Mouse (Mus musculus) hindbrain, postnatal 0 days (tissue): Measurements from ENCODE around the gene Egflam. TPM values are rescaled to one million over a fixed set of nuclear protein-coding genes. Genes with fewer than 3 reads are reported as not detected.
A peak's percentile ranks its signal among the peaks of the same experiment; 100 is the strongest.

ENCODE experiments used
- ATAC-seq: fragments of 200-750 bp; cut with Nextera tagmentation; 2 replicates; pipeline ENCODE4 v1.8.0; 2017; ENCODE audit warnings: mild to moderate bottlenecking, moderate TSS enrichment, moderate library complexity
- DNase-seq: peaks from one replicate; pipeline ENCODE4 v3.0.0-alpha.2; 2015; ENCODE audit warnings: low spot score
- H3K27ac ChIP-seq: fragments of 300-500 bp; sonication (generic); 2 replicates; pipeline ENCODE4 v1.5.1; 2014; ENCODE audit warnings: mild to moderate bottlenecking
- H3K27me3 ChIP-seq: fragments of 300-500 bp; sonication (generic); 2 replicates; pipeline ENCODE4 v1.6.1; 2014; ENCODE audit warnings: low read length, mixed read lengths; ENCODE audit not compliant: insufficient read depth
- H3K36me3 ChIP-seq: fragments of 300-500 bp; sonication (generic); 2 replicates; pipeline ENCODE4 v1.6.1; 2014; ENCODE audit warnings: low read length, mixed read lengths; ENCODE audit not compliant: insufficient read depth
- H3K4me1 ChIP-seq: fragments of 300-500 bp; sonication (generic); 2 replicates; pipeline ENCODE4 v1.6.1; 2014; ENCODE audit warnings: antibody characterized with exemption, low read length, mixed read lengths; ENCODE audit not compliant: insufficient read depth
- H3K4me2 ChIP-seq: fragments of 300-500 bp; sonication (generic); 2 replicates; pipeline ENCODE4 v1.6.1; 2014; ENCODE audit warnings: low read depth, mild to moderate bottlenecking, low read length, moderate library complexity, mixed read lengths
- H3K4me3 ChIP-seq: fragments of 300-500 bp; sonication (generic); 2 replicates; pipeline ENCODE4 v1.5.1; 2014; ENCODE audit warnings: low read length
- H3K9ac ChIP-seq: fragments of 300-500 bp; sonication (generic); replicated peaks from 2 replicates; pipeline ENCODE4 v1.6.1; 2014; ENCODE audit warnings: mild to moderate bottlenecking, low read length, moderate library complexity, mixed read lengths
- H3K9me3 ChIP-seq: fragments of 300-500 bp; sonication (generic); 2 replicates; pipeline ENCODE4 v1.6.1; 2016; ENCODE audit warnings: low read length, mixed read lengths
- CTCF ChIP-seq: IDR thresholded peaks from 2 replicates; pipeline ENCODE4 v1.5.1; 2016; ENCODE audit warnings: antibody characterized with exemption, control low read depth, low read depth
- WGBS: fragments of 180-500 bp; shearing (Covaris S2); extraction: QIAGEN DNeasy Blood & Tissue Kit; methylation state at CpG from one replicate; pipeline ENCODE4 v1.1.7; 2014; 5-methylcytosine and 5-hydroxymethylcytosine counted together
- polyA plus RNA-seq: library from polyadenylated mRNA; unstranded; fragments of >200 nt; fragmentation: Nextera tagmentation; extraction: Ambion mirVana; gene quantifications from 2 replicates; pipeline ENCODE4 v1.2.1, GENCODE M21; 2015
- total RNA-seq: library from RNA; depleted of rRNA; stranded (reverse); fragments of >200 nt; gene quantifications from 2 replicates; pipeline ENCODE4 v1.2.3, GENCODE M21; 2014

Egflam gene
- total and polyA plus RNA-seq, 2 experiments from 2014 or later: 5.9 to 8.5 TPM

DNA sequence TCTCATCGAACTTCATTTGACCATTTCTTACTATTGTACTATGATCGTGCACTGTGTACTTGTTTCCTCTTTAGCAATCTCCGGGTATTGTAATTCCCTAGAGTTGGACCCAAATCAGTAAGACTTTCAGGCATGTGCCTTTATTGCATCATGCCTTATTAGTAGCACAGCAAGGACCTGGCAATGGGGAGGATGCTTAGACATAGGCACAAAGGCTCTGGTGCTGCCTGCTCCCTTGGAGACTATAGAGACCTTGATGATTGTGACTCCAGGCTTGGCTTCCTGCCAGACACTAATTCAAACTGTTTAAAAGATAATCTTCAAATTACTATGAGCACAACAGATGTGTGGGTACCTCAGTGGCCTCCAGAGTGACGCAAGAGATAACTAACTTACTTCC lies 149.0 kb downstream of the Egflam start:
- H3K4me3 ChIP-seq: no peak overlapping the region
- H3K9ac ChIP-seq: no peak overlapping the region
- no peak for TF ChIP-seq CTCF
- no peaks in the 10 kb centered on the region for H3K9me3 ChIP-seq
- no peaks in the 10 kb centered on the region for H3K4me1 ChIP-seq
- ATAC-seq (no peak), DNase-seq (no peak)
- 74% methylated on average over 4 of the region's 4 CpGs for WGBS
- H3K27ac ChIP-seq: no peak overlapping the region
- H3K4me2 ChIP-seq: no peak overlapping the region
- no peaks in the 10 kb centered on the region for H3K36me3 ChIP-seq
- H3K27me3 ChIP-seq: no peaks in the 10 kb centered on the region

- Histone ChIP-seq H3K9me3 (no peaks in the 10 kb centered on the region), H3K27me3 (no peaks in the 10 kb centered on the region), H3K4me1 (no peaks in the 10 kb centered on the region), H3K4me3 (no peak overlapping the region), H3K4me2 (no peak overlapping the region), H3K27ac (no peak overlapping the region), H3K36me3 (no peaks in the 10 kb centered on the region), H3K9ac (no peak overlapping the region)
- DNase-seq: no peak
- no peak for ATAC-seq
- TF ChIP-seq CTCF: no peak
- WGBS: 84% methylated on average over 8 of the region's 8 CpGs
Observed at GRCm38 (mm10) chr15:7247321-7247720, 150.9 kb downstream of the Egflam start.

DNA sequence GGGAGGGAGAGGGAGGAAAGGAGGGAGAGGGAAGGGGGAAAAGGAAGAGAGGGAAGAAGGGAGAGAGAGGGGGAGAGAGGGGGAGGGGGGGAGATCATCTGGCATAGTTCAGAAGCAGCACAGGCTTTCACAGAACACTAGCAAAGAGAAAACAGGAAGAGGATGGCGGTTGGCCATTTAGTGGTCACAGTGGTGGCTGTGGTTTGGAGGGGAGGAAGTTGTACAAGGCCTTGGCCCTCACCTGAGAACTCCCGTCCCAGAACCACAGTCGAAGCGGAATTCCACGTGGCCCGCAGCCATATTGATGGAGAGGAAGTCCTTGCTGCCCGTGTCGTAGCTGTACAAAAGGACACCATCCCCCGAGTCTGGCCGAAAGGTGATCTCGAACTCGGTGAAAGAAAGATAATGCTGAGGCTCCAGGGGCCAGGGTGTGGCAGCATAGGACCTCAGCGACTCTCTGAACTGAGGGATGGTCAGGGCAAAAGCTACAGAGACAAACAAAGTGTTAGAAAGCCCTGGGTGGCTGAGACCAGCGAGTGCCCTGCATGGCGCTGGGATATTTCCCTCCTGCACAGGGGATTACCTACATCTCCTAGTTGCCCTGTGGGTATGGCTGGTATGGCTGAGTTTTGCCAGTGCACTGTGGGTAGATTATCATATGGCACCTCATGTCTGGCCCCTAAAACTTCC lies 155.9 kb downstream of the Egflam start:
- ATAC-seq: no peak
- no peaks in the 10 kb centered on the region for H3K9me3 ChIP-seq
- TF ChIP-seq CTCF: no peak

DNA sequence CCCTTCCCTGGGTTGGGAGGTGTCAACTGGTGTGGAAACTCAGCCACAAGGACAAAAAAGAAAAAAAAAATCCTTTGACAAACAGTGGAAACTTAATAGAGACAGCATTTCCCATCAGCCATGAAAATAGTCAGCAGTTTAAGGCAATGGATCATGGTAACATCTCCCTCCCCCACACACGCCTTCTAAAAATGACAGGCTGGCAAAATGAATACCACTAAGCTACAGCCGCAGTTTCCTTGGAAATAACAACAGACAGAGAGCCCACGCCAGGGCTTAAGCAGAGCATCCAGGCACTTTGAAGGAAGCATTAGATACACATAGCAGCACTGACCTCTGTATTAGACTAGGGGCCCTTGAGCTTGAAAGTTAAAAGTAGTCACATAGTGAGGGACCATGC lies 157.2 kb downstream of the Egflam start:
- H3K4me3 ChIP-seq: no peak overlapping the region
- no peaks in the 10 kb centered on the region for H3K27me3 ChIP-seq
- no peak for ATAC-seq
- H3K9me3 ChIP-seq: no peaks in the 10 kb centered on the region
- no peak overlapping the region for H3K4me2 ChIP-seq
- no peak overlapping the region for H3K9ac ChIP-seq
- 44% methylated on average over 3 of the region's 3 CpGs for WGBS
- no peak for TF ChIP-seq CTCF
- no peak for DNase-seq
- no peaks in the 10 kb centered on the region for H3K4me1 ChIP-seq
- no peaks in the 10 kb centered on the region for H3K36me3 ChIP-seq
- H3K27ac ChIP-seq: no peak overlapping the region

More for the DNA sequence above, 155.9 kb downstream of the Egflam start:
- no peaks in the 10 kb centered on the region for H3K4me1 ChIP-seq
- DNase-seq: no peak
- H3K9ac ChIP-seq: no peak overlapping the region
- H3K27me3 ChIP-seq: no peaks in the 10 kb centered on the region
- no peak overlapping the region for H3K4me3 ChIP-seq
- H3K4me2 ChIP-seq: no peak overlapping the region
- H3K36me3 ChIP-seq: no peaks in the 10 kb centered on the region
- H3K27ac ChIP-seq: no peak overlapping the region
- 83% methylated on average over 15 of the region's 15 CpGs for WGBS

DNA sequence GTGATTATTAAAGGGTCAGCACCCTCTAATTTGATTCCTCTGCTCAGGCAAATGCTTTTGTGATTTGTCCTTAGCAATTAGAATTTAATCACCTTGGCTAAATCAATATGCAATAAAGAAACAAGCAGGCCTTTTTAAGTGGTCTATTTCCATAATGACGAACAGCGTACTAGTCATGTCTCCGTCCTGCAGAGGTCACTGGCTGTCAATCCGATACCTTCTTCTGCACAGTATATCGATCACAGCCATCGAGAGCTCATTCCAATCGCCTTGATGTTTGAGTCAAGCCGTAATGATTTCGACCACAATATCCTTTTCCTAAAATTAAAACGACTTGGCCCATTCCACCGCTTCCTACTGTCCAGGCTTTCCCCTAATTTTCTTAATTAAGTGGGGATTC lies 158.3 kb downstream of the Egflam start:
- WGBS: 85% methylated on average over 11 of the region's 11 CpGs
- H3K4me3 ChIP-seq: no peak overlapping the region

DNA sequence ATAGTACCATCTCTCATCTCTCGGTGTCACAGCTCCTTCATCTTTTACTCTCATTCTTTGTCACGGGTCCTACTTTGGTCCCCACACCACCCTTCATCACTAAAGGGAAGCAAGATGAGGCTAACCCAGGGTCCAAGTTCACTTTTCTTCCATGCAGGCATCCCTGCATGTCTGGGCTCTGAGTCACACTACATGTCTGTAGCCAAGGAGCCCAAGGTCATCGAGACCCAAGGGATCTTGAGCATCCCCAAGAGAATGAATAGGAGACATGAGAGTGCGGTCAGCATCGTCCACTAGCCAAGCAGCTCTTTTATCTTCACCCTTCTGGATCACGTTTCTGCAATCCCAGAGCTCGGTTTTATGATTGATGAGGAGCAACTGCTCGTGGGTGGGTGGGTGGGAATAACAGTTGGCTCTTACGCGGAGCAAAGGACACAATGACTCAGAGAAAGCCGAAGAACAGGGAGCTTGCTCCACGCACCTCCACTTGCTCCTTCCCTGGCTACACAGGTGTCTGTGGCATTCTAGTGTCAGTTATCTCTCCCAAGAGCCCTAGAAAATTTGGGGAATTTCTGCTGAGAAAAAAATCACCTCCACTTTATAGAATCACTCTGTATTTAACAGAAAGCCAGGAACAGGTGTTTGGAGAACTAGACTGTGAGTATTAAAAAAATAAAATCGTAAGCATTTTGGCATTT lies 164.7 kb downstream of the Egflam start:
- H3K4me2 ChIP-seq: no peak overlapping the region
- no peak for TF ChIP-seq CTCF
- no peaks in the 10 kb centered on the region for H3K9me3 ChIP-seq
- H3K27ac ChIP-seq: no peak overlapping the region
- DNase-seq: no peak
- H3K27me3 ChIP-seq: no peaks in the 10 kb centered on the region
- H3K36me3 ChIP-seq: no peaks in the 10 kb centered on the region
- no peaks in the 10 kb centered on the region for H3K4me1 ChIP-seq
- 84% methylated on average over 13 of the region's 13 CpGs for WGBS
- ATAC-seq: no peak
- H3K9ac ChIP-seq: no peak overlapping the region
- no peak overlapping the region for H3K4me3 ChIP-seq

More for the DNA sequence above, 158.3 kb downstream of the Egflam start:
- Histone ChIP-seq H3K27me3 (no peaks in the 10 kb centered on the region), H3K9me3 (no peaks in the 10 kb centered on the region), H3K9ac (no peak overlapping the region), H3K36me3 (no peaks in the 10 kb centered on the region), H3K4me2 (no peak overlapping the region), H3K27ac (no peak overlapping the region), H3K4me1 (no peaks in the 10 kb centered on the region)
- DNase-seq (no peak), ATAC-seq (no peak)
- TF ChIP-seq CTCF: no peak

GRCm38 (mm10) chr15:7226225-7226624 lies 172.0 kb downstream of the Egflam start:
- DNase-seq: peak; percentile 93
- peaks cover 6% of the 10 kb centered on the region; the same call in 1 of the 2 replicates for H3K4me1 ChIP-seq
- no peaks in the 10 kb centered on the region for H3K9me3 ChIP-seq
- peak; percentile 100 for TF ChIP-seq CTCF
- ATAC-seq: peak; percentile 84
- WGBS: 4% methylated on average over 5 of the region's 5 CpGs
- no peak overlapping the region for H3K9ac ChIP-seq
- no peaks in the 10 kb centered on the region for H3K27me3 ChIP-seq
- no peak overlapping the region for H3K27ac ChIP-seq
- H3K4me2 ChIP-seq: no peak overlapping the region
- no peaks in the 10 kb centered on the region for H3K36me3 ChIP-seq
- no peak overlapping the region for H3K4me3 ChIP-seq
